Mouse (Mus musculus) spleen, postnatal 36 days (tissue): ENCODE data around the gene Ms4a13.
"Not testable (repeated sequence)": the region's sequence is repeated elsewhere in the genome, so short reads cannot be mapped to it uniquely, and the experiment has no call there.

Experiments used
- DNase-seq, 2 experiments: peaks; one replicate each; pipeline ENCODE4 v3.0.0; 2022; ENCODE audit warnings: low spot score in 2 of 2, mixed read lengths in 1 of 2

Gene Ms4a13

GRCm38 (mm10) chr19:11196546-11196945, at the start of gene Ms4a13:
TSS of gene Ms4a13 (minus strand) at chr19:11196737.
- DNase-seq = no peak

GRCm38 (mm10) chr19:11244230-11244629, 47.7 kb upstream of the Ms4a13 start:
- peak; percentile 70 to 77 for DNase-seq

- DNase-seq = no peak
These were observed 46.0 kb upstream of the Ms4a13 start for GRCm38 (mm10) chr19:11242560-11242959.

- DNase-seq = no peak
These were observed 39.3 kb upstream of the Ms4a13 start for GRCm38 (mm10) chr19:11235820-11236219.

- no peak for DNase-seq
These were observed 38.6 kb upstream of the Ms4a13 start for GRCm38 (mm10) chr19:11234921-11235735.

GRCm38 (mm10) chr19:11234244-11234643, 37.7 kb upstream of the Ms4a13 start:
- DNase-seq = no peak

- no peak for DNase-seq
These were observed 35.8 kb upstream of the Ms4a13 start, which contains the start of gene Ms4a12 for GRCm38 (mm10) chr19:11232348-11232747. TSS of gene Ms4a12 (minus strand) at chr19:11232448.

GRCm38 (mm10) chr19:11192552-11192951, 4.0 kb downstream of the Ms4a13 start:
- no peak for DNase-seq

GRCm38 (mm10) chr19:11184121-11184520, 12.4 kb downstream of the Ms4a13 start:
- peak; percentile 48 to 70 for DNase-seq

GRCm38 (mm10) chr19:11177464-11177863, 19.1 kb downstream of the Ms4a13 start:
- DNase-seq = no peak

GRCm38 (mm10) chr19:11165172-11165571, 31.4 kb downstream of the Ms4a13 start, which contains the start of gene 1700025F22Rik:
TSS of gene 1700025F22Rik (minus strand) at chr19:11165320.
- DNase-seq = peak; percentile 45 to 47

- DNase-seq = not testable (repeated sequence)
These were observed 38.6 kb downstream of the Ms4a13 start for GRCm38 (mm10) chr19:11157890-11158289.

- DNase-seq = no peak
These were observed 61.2 kb downstream of the Ms4a13 start for GRCm38 (mm10) chr19:11135336-11135735.

- no peak for DNase-seq
These were observed 61.7 kb downstream of the Ms4a13 start for GRCm38 (mm10) chr19:11134852-11135251.

GRCm38 (mm10) chr19:11130776-11131175, 65.8 kb downstream of the Ms4a13 start, which contains the start of gene 1700017D01Rik:
TSS of gene 1700017D01Rik (minus strand) at chr19:11130876.
- DNase-seq = not testable (repeated sequence)

GRCm38 (mm10) chr19:11129702-11130101, 66.8 kb downstream of the Ms4a13 start:
- no peak for DNase-seq

GRCm38 (mm10) chr19:11121016-11121420, 75.5 kb downstream of the Ms4a13 start:
- peak in 1 of 2 experiments; percentile 10 for DNase-seq
